In the genomic region with DNA sequence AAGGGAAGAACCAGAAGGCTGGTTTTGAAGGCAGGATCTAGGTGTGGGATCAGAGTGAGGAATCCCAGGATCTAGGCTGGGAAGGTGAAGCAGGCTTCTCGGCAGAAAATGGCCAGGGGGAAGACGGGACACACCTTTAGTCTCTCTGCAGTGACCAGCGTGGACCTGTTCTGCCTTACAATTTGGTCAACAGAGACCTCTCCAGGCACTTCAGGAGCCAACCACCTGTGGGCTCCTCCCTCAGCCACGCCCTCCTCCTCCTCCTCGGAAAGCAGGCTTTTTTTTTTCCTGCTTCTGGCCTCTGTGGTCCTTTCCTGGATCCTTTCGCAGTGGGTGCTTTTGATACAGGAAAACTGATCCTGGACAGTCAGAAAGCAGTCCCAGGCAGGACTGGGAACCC, we compare ENCODE assay signal across 9 mouse cellular contexts. TPM values are rescaled to one million over a fixed set of nuclear protein-coding genes. Genes with fewer than 3 reads are reported as not detected.
DNase-seq lines count a peak whose midpoint lies in the region; ATAC-seq and TF ChIP-seq lines count a peak whose summit lies in the region.
"Had no signal": no experiment of that assay in that cellular context is flagged by ENCODE, and none has a peak within 500 bp of the region (broad histone marks: within the 10 kb centered on the region; RNA-seq: fewer than 3 reads in every experiment).

A gene (minus strand): TSS at position 182 of the 400 bp plus-strand sequence.

- H3K4me1 ChIP-seq in heart, embryonic 12.5 days (replicated peaks): peaks cover 33% of the 10 kb centered on the region
- H3K4me1 ChIP-seq in embryonic facial prominence, embryonic 11.5 days (ENCODE audit: control insufficient read depth, insufficient read depth, low read length): no peaks in the 10 kb centered on the region; the same call in 1 of the 2 replicates
- peaks cover 4% of the 10 kb centered on the region; the same call in 1 of the 2 replicates for H3K4me1 ChIP-seq in lung, postnatal 0 days (ENCODE audit: insufficient read depth, low read depth, low read length)

- 11% methylated on average over 6 of the region's 6 CpGs for WGBS in heart, embryonic 12.5 days
- 10% methylated on average over 6 of the region's 6 CpGs for WGBS in embryonic facial prominence, embryonic 11.5 days
- 22% methylated on average over 6 of the region's 6 CpGs for WGBS in lung, postnatal 0 days

- no peaks in the 10 kb centered on the region for H3K9me3 ChIP-seq in heart, embryonic 12.5 days (replicated peaks)
- no peaks in the 10 kb centered on the region for H3K9me3 ChIP-seq in embryonic facial prominence, embryonic 11.5 days (replicated peaks; ENCODE audit: control insufficient read depth, low read length)
- H3K9me3 ChIP-seq in lung, postnatal 0 days (ENCODE audit: low read length): no peaks in the 10 kb centered on the region
- H3K9me3 ChIP-seq: G1E had no signal

- no peak within 1 kb of the TSS for H3K27ac ChIP-seq in heart, embryonic 12.5 days (ENCODE audit: poor library complexity, severe bottlenecking)
- no peak within 1 kb of the TSS for H3K27ac ChIP-seq in embryonic facial prominence, embryonic 11.5 days (replicated peaks; ENCODE audit: low read depth, low read length)
- peak within 1 kb of the TSS; percentile 95 for H3K27ac ChIP-seq in lung, postnatal 0 days (ENCODE audit: low read length)

- H3K4me3 ChIP-seq in heart, embryonic 12.5 days: peak within 1 kb of the TSS; percentile 29
- peak within 1 kb of the TSS; percentile 11 for H3K4me3 ChIP-seq in embryonic facial prominence, embryonic 11.5 days (ENCODE audit: low read depth, low read length)
- peak within 1 kb of the TSS; percentile 53 for H3K4me3 ChIP-seq in lung, postnatal 0 days (ENCODE audit: low read depth, low read length)

- peak within 1 kb of the TSS; percentile 22 for H3K9ac ChIP-seq in heart, embryonic 12.5 days
- peak within 1 kb of the TSS; percentile 51 for H3K9ac ChIP-seq in embryonic facial prominence, embryonic 11.5 days (replicated peaks; ENCODE audit: low read length)
- peak within 1 kb of the TSS; percentile 82 for H3K9ac ChIP-seq in lung, postnatal 0 days (replicated peaks; ENCODE audit: low read depth)

- peaks cover 23% of the 10 kb centered on the region for H3K27me3 ChIP-seq in heart, embryonic 12.5 days (replicated peaks)
- H3K27me3 ChIP-seq in embryonic facial prominence, embryonic 11.5 days (ENCODE audit: control insufficient read depth, insufficient read depth, low read length): peaks cover 4% of the 10 kb centered on the region; the same call in 1 of the 2 replicates
- no peaks in the 10 kb centered on the region for H3K27me3 ChIP-seq in lung, postnatal 0 days (replicated peaks; ENCODE audit: insufficient read depth, low read length)

- no peak for ATAC-seq in heart, embryonic 12.5 days (ENCODE audit: insufficient number of reproducible peaks, low FRiP score)
- no peak for ATAC-seq in embryonic facial prominence, embryonic 11.5 days (replicated peaks; ENCODE audit: insufficient number of reproducible peaks, low FRiP score, low TSS enrichment, low read depth)
- peak; percentile 42 for ATAC-seq in lung, postnatal 0 days

- TF ChIP-seq EP300 in lung, postnatal 0 days (IDR thresholded peaks at IDR 0.05): peak; percentile 45; the same call in 1 of the 2 replicates

- no peak for TF ChIP-seq CTCF in lung, postnatal 0 days (IDR thresholded peaks at IDR 0.05)

- H3K4me2 ChIP-seq in heart, embryonic 12.5 days: peak within 1 kb of the TSS; percentile 58
- peak within 1 kb of the TSS; percentile 38; the same call in 1 of the 2 replicates for H3K4me2 ChIP-seq in embryonic facial prominence, embryonic 11.5 days (ENCODE audit: low read depth, low read length)
- peak within 1 kb of the TSS; percentile 63 for H3K4me2 ChIP-seq in lung, postnatal 0 days (replicated peaks; ENCODE audit: low read depth, low read length)

- peaks cover 11% of the 10 kb centered on the region for H3K36me3 ChIP-seq in heart, embryonic 12.5 days
- no peaks in the 10 kb centered on the region for H3K36me3 ChIP-seq in embryonic facial prominence, embryonic 11.5 days (replicated peaks; ENCODE audit: control insufficient read depth, insufficient read depth, low read depth, low read length)
- H3K36me3 ChIP-seq in lung, postnatal 0 days (ENCODE audit: insufficient read depth, low read length): 0 out of 2 replicates have a peak, but pooled peaks cover under 1% of the 10 kb centered on the region

- intact Hi-C loops in left cerebral cortex, postnatal 14 days (cut with DNase I): no loop called here

- DNase-seq in heart, adult 9 months (ENCODE audit: low spot score in 2 of 2): no peak
- peak; percentile 25 for DNase-seq in embryonic facial prominence, embryonic 11.5 days (ENCODE audit: low spot score)
- peak; percentile 90 for DNase-seq in kidney, postnatal 10 days
- peak; percentile 94 for DNase-seq in lung, postnatal 0 days (ENCODE audit: low spot score)
- DNase-seq in layer of hippocampus, adult 11-12 months (ENCODE audit: low spot score): no peak
- DNase-seq in left cerebral cortex, postnatal 14 days (ENCODE audit: low spot score in 2 of 2): no peak
- no peak for DNase-seq in thymus, adult 18-20 months

RNA-seq across cellular contexts. Expression of the gene that starts here (rescaled TPM):
- 0.59 and 0.96 TPM in 2 replicates for polyA plus RNA-seq in heart, embryonic 12.5 days (2016; fragmentation: Nextera tagmentation; extraction: Ambion mirVana)
- polyA plus RNA-seq in embryonic facial prominence, embryonic 11.5 days (2014; fragmentation: Nextera tagmentation; extraction: Ambion mirVana): 8.7 and 9.0 TPM in 2 replicates
- polyA plus RNA-seq in lung, postnatal 0 days (2015; fragmentation: Nextera tagmentation; extraction: Ambion mirVana): 141 and 152 TPM in 2 replicates
- under 1 TPM in 1 of 2 experiments, not detected in 1; 0.89 TPM for total RNA-seq in left cerebral cortex, postnatal 14 days (2021)
- polyA plus RNA-seq: G1E had no signal

Comparison
In these comparisons a context has a peak if more than half of its experiments do, and no peak if none do; other contexts are left out.
1. RNA of the gene that starts here (polyA plus RNA-seq): 141 to 152 TPM in lung, postnatal 0 days; 8.7 to 9.0 TPM in embryonic facial prominence, embryonic 11.5 days and 0.59 to 0.96 TPM in heart, embryonic 12.5 days; every median in the first group is over 10 times any median in the second.
2. H3K9ac ChIP-seq: peak in every context shown above with its lines; median percentile 82 in lung, postnatal 0 days; 51 in embryonic facial prominence, embryonic 11.5 days; 22 in heart, embryonic 12.5 days.
3. DNase-seq: peak in embryonic facial prominence, embryonic 11.5 days (single experiment), kidney, postnatal 10 days (single experiment) and lung, postnatal 0 days (single experiment); none in heart, adult 9 months (0 of 2), layer of hippocampus, adult 11-12 months (single experiment), left cerebral cortex, postnatal 14 days (0 of 2) and thymus, adult 18-20 months (0 of 2).
4. Peak in every context shown above with its lines, with median percentiles within 50 percentile points of each other: H3K4me2 ChIP-seq and H3K4me3 ChIP-seq.